Mouse (Mus musculus) G1E (cell line): ENCODE measurements around the gene Sptlc3. TPM values are rescaled to one million over a fixed set of nuclear protein-coding genes. Genes with fewer than 3 reads are reported as not detected.

Experiments used
- ATAC-seq: 2 replicates; pipeline ENCODE4 v1.8.0; 2016; ENCODE audit warnings: mild to moderate bottlenecking; ENCODE audit not compliant: insufficient number of reproducible peaks, poor library complexity, low FRiP score, severe bottlenecking; ENCODE audit errors: extremely low read depth
- DNase-seq: peaks from one replicate; pipeline ENCODE4 v3.0.0; 2012; ENCODE audit warnings: low spot score
- H3K27me3 ChIP-seq: 2 replicates; pipeline ENCODE4 v1.6.1; 2012; ENCODE audit warnings: mild to moderate bottlenecking, low read length, inconsistent platforms; ENCODE audit not compliant: insufficient read depth
- H3K36me3 ChIP-seq: replicated peaks from 2 replicates; pipeline ENCODE3; 2012; ENCODE audit warnings: mild to moderate bottlenecking, inconsistent platforms
- H3K4me1 ChIP-seq: 2 replicates; pipeline ENCODE4 v1.6.1; 2012; ENCODE audit warnings: low read depth, low read length, inconsistent platforms, mixed read lengths; ENCODE audit not compliant: insufficient read depth
- H3K4me3 ChIP-seq: 2 replicates; pipeline ENCODE4 v1.5.1; 2012; ENCODE audit warnings: low read depth, mild to moderate bottlenecking, inconsistent platforms, low read length, moderate library complexity, mixed read lengths
- H3K9me3 ChIP-seq: replicated peaks from 2 replicates; pipeline ENCODE4 v1.6.1; 2012; ENCODE audit warnings: inconsistent platforms
- CTCF ChIP-seq: IDR thresholded peaks from 2 replicates; pipeline ENCODE4 v1.5.1; 2012; ENCODE audit warnings: low read depth, low read length, inconsistent platforms, mixed read lengths
- GATA1 ChIP-seq: IDR thresholded peaks from 2 replicates; pipeline ENCODE4 v1.6.1; 2012; ENCODE audit warnings: borderline replicate concordance, low read length, inconsistent platforms, mixed read lengths
- GATA2 ChIP-seq: IDR thresholded peaks from 2 replicates; pipeline ENCODE4 v1.6.1; 2012; ENCODE audit warnings: low read depth, low read length, inconsistent platforms, borderline replicate concordance
- POLR2AphosphoS5 ChIP-seq: IDR thresholded peaks from 2 replicates; pipeline ENCODE4 v1.6.1; 2012; ENCODE audit warnings: low read depth, low read length, inconsistent platforms; ENCODE audit not compliant: insufficient replicate concordance
- TAL1 ChIP-seq: conservative IDR thresholded peaks from 2 replicates; pipeline ENCODE4 v1.6.1; 2012; ENCODE audit warnings: low read depth, low read length, inconsistent platforms, mixed read lengths
- polyA plus RNA-seq: library from polyadenylated mRNA; stranded (reverse); fragments of >175 nt; gene quantifications from 2 replicates; pipeline ENCODE4 v1.2.3, GENCODE M21; 2012
- total RNA-seq, 2 experiments: library from RNA; stranded (forward) in 1 of 2; stranded (reverse) in 1 of 2; fragments of 200-1000 nt in 1 of 2; fragments of >200 nt in 1 of 2; fragmentation: Nextera tagmentation in 1 of 2; gene quantifications; 2 replicates each; pipeline ENCODE4 v1.2.3; 2014 to 2017

Gene Sptlc3
- total and polyA plus RNA-seq, 3 experiments, result 0.05 TPM; not detected in 2

DNA sequence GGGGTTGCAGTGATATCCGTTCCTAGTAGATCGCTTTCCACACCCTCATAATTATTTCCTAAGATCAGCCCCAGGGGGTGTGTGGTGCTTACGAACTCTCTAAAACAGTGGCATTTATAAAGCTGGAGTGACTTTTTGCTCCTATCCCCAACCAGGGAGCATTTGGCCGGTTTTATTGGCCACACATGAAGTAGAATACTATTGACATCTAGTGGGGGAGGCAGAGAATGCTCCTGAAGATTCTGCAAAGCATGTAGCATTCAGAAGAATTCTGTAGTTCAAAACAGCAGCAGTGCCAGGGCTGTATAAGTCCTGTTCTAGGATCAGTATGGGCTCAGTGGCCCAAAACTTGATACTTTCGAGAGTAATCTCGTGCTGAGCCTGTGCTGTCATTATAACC lies 89.1 kb downstream of the Sptlc3 start:
- no peaks in the 10 kb centered on the region for H3K4me1 ChIP-seq
- DNase-seq, result no peak
- no peak for ATAC-seq
- no peaks in the 10 kb centered on the region for H3K36me3 ChIP-seq
- H3K4me3 ChIP-seq, result no peak overlapping the region
- no peaks in the 10 kb centered on the region for H3K9me3 ChIP-seq
- no peaks in the 10 kb centered on the region for H3K27me3 ChIP-seq
- TF ChIP-seq POLR2AphosphoS5 (no peak), GATA1 (no peak), CTCF (no peak), GATA2 (no peak), TAL1 (no peak)

DNA sequence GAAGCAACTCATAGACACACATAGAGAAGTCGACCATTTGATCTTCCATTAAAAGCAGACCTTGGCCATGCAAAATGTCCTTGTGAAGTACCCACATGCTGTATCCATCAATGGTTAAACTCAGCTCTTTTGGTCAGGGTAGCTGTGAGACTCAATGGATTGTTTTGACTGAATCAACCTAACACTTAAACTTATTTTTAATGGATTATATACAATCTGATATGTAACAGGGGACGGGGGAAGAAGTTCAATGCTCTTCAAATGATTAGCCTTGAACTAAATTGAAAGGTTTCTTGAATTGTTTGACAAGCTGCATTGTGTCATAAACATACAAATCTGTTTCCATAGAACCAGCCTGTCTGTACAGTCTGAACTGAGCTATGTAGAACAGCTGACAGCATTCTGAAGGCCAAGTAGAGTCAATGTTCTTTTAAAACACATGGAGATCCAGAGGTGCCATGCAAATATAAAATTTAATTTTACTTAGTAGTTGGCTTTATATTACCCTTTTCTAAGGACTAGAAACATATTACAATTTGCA lies 94.0 kb downstream of the Sptlc3 start:
- Histone ChIP-seq H3K4me1 (no peaks in the 10 kb centered on the region), H3K36me3 (no peaks in the 10 kb centered on the region), H3K4me3 (no peak overlapping the region), H3K9me3 (no peaks in the 10 kb centered on the region), H3K27me3 (no peaks in the 10 kb centered on the region)
- DNase-seq, result no peak
- TF ChIP-seq GATA1, result no peak
- TF ChIP-seq GATA2, result no peak
- no peak for TF ChIP-seq CTCF
- no peak for TF ChIP-seq POLR2AphosphoS5
- TF ChIP-seq TAL1, result no peak
- no peak for ATAC-seq

GRCm38 (mm10) chr2:139589905-139590304 lies 96.2 kb downstream of the Sptlc3 start:
- no peaks in the 10 kb centered on the region for H3K27me3 ChIP-seq
- no peaks in the 10 kb centered on the region for H3K4me1 ChIP-seq
- TF ChIP-seq TAL1 (no peak), CTCF (peak; percentile 19; the same call in 1 of the 2 replicates), POLR2AphosphoS5 (no peak), GATA2 (no peak), GATA1 (no peak)
- DNase-seq (no peak), ATAC-seq (no peak)
- no peak overlapping the region for H3K4me3 ChIP-seq
- H3K9me3 ChIP-seq, result no peaks in the 10 kb centered on the region
- no peaks in the 10 kb centered on the region for H3K36me3 ChIP-seq

DNA sequence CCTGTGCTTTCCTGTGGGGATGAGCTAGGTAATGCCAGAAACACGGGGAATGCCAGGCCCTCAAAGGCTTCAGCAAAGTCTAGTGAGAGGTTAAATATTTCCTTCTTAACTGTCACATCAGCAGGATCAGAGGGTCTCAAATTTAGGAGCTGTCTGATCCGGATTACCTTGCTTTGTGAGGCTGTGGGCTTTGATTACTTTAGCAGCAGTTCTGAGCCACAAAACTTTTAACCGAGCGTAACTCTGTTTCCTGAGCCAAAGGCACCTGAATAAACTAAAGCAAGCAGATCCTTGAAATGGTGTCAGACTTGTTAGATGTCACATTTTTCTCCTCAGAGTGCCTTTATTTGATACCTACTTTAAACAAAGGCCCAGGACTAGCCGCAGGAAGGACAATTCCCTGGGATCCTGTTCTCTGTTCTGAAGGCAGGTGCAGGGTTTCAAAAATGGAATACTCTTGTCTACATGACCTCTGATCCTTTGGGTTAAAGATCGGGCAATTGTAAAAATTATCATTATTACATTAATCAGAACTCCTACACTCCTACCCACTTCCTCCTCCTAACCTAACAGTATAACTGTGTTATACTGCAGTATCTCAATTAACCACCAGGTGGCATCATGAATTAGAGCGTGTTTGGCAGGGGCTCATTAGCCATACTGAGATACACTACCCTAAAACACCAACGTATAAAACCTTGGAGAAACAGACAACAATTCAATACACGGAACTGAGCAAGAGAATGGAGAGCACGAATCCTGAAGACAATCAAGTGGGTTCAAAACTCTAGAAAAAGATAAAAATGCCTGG lies 97.4 kb downstream of the Sptlc3 start:
- Histone ChIP-seq H3K36me3 (no peaks in the 10 kb centered on the region), H3K4me1 (no peaks in the 10 kb centered on the region), H3K4me3 (no peak overlapping the region), H3K27me3 (no peaks in the 10 kb centered on the region), H3K9me3 (no peaks in the 10 kb centered on the region)
- peak; percentile 79 for ATAC-seq
- TF ChIP-seq GATA1 (no peak), CTCF (peak; percentile 45; the same call in 1 of the 2 replicates), GATA2 (no peak)
- peak; percentile 8 for DNase-seq

DNA sequence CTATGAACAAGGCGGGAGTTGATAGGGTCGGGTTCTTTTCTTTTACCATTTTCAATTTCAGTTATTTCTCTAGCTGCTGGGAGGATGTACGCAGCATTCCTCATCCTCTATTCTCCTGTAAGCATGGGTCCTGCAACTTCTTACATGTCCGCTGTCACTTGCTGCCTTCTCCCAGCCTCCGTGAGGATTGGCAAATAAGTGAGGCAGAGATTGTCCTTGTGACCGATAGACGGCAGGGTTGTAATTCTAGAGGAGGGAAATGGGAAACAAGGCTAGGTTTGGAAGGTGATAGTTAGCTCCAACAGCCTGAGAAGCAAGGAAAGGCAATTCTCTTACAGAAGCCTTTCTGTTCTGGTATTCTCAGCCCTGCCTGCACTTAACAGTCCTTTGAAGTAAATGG lies 98.4 kb downstream of the Sptlc3 start:
- H3K4me3 ChIP-seq, result no peak overlapping the region
- no peak for ATAC-seq
- H3K27me3 ChIP-seq, result no peaks in the 10 kb centered on the region
- TF ChIP-seq TAL1 (no peak), CTCF (no peak), POLR2AphosphoS5 (no peak), GATA1 (no peak), GATA2 (no peak)
- no peaks in the 10 kb centered on the region for H3K4me1 ChIP-seq
- H3K9me3 ChIP-seq, result no peaks in the 10 kb centered on the region
- DNase-seq, result no peak
- H3K36me3 ChIP-seq, result no peaks in the 10 kb centered on the region

- ATAC-seq (no peak), DNase-seq (no peak)
- Histone ChIP-seq H3K36me3 (no peaks in the 10 kb centered on the region), H3K27me3 (no peaks in the 10 kb centered on the region), H3K4me1 (no peaks in the 10 kb centered on the region), H3K9me3 (no peaks in the 10 kb centered on the region), H3K4me3 (no peak overlapping the region)
- no peak for TF ChIP-seq GATA2
- TF ChIP-seq TAL1, result no peak
- TF ChIP-seq CTCF, result no peak
- TF ChIP-seq GATA1, result no peak
- TF ChIP-seq POLR2AphosphoS5, result no peak
Measured at GRCm38 (mm10) chr2:139597229-139597628, 103.5 kb downstream of the Sptlc3 start.
